Mouse (Mus musculus) right cerebral cortex, postnatal 14 days (tissue): ENCODE results near the gene Hist1h2bf.
A peak's percentile ranks its signal among the peaks of the same experiment; 100 is the strongest.
"Not testable (repeated sequence)": the region's sequence is repeated elsewhere in the genome, so short reads cannot be mapped to it uniquely, and the experiment has no call there.

Source experiments
- DNase-seq: peaks from one replicate; pipeline ENCODE4 v3.0.0; 2022

Gene Hist1h2bf

DNA sequence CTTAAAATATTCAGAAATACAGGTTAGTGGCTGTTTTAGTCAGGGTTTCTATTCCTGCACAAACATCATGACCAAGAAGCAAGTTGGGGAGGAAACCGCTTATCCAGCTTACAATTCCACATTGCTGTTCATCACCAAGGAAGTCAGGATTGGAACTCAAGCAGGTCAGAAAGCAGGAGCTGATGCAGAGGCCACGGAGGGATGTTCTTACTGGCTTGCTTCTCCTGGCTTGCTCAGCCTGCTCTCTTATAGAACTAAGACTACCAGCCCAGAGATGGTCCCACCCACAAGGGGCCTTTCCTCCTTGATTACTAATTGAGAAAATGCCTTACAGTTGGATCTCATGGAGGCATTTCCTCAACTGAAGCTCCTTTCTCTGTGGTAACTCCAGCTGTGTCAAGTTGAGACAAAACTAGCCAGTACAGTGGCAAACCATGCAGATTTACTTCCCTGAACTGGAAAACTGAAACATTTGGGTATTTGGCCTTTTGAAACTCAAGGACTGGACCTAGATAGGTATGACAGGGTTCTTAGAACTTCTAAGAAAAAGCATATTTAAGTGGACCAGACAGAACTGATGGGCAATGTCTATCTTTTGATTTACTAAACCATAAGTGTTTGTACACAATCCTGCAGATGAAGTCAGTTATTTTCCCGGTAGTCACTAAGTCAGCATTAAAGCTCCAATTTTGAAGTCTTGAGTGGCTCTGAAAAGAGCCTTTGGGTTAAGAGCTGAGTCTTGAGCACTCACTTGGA lies 31.6 kb downstream of the Hist1h2bf start:
- DNase-seq, result not testable (repeated sequence)

- no peak for DNase-seq
Observed at GRCm38 (mm10) chr13:23541497-23541896, 32.5 kb downstream of the Hist1h2bf start.

DNA sequence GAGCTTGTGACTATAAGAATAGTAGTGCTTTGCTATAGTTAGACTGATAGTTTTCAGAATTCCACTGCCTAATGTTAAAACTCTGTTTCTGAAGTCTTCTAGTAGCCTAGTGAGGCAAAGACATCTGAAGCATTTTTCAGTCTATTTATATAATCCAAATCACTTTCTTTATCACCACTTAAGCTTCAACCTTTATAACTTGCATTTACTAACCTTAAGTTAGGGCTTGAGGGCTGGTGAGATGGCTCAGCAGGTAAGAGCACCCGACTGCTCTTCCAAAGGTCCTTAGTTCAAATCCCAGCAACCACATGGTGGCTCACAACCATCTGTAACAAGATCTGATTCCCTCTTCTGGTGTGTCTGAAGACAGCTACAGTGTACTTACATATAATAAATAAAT lies 34.2 kb downstream of the Hist1h2bf start:
- not testable (repeated sequence) for DNase-seq

DNA sequence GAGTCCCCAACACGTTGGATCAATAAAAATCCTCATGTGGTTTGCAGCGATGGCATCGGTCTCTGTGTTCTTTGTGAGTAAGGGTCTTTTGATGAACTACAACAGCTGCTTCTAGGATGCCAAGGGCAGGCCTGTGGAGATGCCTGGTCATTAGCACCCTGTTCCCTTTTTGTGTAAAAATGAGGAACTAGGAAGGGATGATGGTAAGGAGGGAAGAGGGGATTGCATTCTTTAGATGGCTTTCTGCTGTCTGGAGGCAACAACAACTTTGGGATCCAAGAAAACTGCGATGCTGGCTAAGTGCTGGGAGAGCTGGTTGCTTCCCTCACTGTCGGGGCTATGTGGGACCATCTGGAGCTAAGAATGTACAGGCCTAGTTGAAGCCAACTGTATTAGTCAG lies 35.7 kb downstream of the Hist1h2bf start:
- DNase-seq, result no peak

DNA sequence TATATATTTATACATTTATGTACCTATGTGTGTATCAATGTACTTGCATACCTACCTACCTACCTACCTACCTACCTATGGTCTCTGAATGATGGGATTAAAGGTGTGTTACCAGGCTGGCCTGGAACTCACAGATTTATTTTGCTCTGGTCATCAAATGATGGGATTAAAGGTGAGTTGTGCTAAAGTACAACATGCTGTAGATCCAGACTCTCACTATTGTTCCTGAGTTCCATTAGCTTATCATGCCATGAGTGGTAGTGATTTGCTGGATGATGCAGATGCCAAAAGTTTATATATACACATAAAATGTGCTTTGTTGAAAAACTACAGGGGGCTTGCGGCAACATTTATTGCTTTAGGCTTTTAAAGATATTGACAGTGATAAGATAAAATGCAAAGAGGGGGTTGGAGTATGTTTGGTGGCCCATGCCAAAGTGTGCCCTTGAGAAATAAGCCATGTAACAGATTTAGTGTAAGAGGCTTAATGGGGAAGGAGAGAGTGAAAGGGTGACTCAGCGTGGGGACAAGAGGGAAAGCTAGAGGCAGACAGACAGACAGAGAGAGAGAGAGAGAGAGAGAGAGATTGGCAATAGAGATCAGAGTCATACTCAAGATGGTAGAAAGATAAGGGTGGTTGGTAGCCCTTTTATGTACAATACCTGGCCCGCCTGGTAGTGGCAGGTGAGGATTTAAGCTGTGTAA lies 36.8 kb downstream of the Hist1h2bf start:
- no peak for DNase-seq

GRCm38 (mm10) chr13:23536076-23536822 lies 37.7 kb downstream of the Hist1h2bf start:
- DNase-seq, result no peak

- peak; percentile 91 for DNase-seq
Observed at GRCm38 (mm10) chr13:23535137-23536075, 38.6 kb downstream of the Hist1h2bf start, which contains the start of gene Hist1h3g. TSS of gene Hist1h3g (plus strand) at chr13:23535422.

DNA sequence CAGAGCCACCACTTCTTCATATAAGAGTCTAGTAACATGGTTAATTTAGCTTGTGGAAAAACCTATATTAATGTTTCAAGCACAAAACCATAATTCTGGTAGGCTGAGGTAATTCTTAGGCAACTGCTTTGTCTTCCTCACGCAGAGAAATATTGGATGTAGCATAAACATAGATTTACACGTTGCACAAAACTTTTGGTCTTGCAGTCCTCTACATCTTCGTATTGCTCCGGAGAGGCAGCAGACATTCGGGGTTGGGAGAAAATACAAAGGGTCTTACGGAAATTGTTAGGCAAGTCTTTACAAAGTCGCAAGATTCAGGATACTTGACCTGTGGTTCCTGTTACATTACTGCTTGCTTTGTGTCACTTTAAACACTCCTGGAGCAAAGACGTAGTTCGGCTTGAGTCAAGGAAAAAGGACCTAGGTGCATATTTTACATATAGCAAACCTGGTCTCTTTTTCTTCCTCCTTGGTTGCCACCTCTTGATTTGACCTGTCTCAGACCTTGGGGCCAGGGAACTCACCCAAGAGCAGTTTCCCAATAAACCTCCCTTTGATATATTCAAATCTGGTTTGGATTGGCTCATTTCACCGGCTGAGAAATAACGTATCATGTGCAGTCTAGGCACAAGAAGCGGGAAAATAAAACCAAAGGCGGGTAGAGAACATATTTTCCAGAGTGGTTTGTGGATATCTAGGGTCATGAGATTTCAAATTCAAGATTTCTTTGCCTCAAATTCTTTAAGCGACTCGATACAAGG lies 39.4 kb downstream of the Hist1h2bf start:
- DNase-seq, result no peak

DNA sequence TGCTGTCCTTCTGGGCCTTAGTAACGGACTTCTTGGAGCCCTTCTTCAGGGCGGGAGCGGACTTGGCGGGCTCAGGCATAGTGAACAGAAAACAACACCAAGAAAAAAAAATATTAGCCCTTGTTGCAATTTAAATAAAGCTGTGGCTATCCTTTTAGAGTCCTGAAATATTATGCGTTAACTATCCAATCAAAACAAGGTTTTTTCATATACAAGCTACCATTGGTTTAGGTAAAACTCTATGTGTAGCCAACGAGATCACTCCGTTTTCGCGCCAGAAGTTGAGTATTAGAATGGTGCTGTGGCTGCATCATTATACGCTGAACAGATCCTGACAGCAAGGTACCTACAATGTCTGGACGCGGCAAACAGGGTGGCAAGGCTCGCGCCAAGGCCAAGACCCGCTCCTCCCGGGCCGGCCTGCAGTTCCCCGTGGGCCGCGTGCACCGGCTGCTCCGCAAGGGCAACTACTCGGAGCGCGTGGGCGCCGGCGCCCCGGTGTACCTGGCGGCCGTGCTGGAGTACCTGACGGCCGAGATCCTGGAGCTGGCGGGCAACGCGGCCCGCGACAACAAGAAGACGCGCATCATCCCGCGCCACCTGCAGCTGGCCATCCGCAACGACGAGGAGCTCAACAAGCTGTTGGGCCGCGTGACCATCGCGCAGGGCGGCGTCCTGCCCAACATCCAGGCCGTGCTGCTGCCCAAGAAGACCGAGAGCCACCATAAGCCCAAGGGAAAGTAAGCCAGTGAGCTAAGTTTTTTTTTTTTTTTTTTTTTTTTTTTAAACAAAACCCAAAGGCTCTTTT lies 40.2 kb downstream of the Hist1h2bf start, which contains the start of gene Hist1h2af:
Gene Hist1h2af (plus strand): TSS at position 347 of the 808 bp plus-strand sequence.
- peak; percentile 57 for DNase-seq

GRCm38 (mm10) chr13:23532262-23533075 lies 41.5 kb downstream of the Hist1h2bf start:
- DNase-seq, result no peak

GRCm38 (mm10) chr13:23530901-23531875 lies 42.8 kb downstream of the Hist1h2bf start, which contains the start of gene Hist1h4h:
TSS of gene Hist1h4h (plus strand) at chr13:23531050.
- DNase-seq, result peak; percentile 89

DNA sequence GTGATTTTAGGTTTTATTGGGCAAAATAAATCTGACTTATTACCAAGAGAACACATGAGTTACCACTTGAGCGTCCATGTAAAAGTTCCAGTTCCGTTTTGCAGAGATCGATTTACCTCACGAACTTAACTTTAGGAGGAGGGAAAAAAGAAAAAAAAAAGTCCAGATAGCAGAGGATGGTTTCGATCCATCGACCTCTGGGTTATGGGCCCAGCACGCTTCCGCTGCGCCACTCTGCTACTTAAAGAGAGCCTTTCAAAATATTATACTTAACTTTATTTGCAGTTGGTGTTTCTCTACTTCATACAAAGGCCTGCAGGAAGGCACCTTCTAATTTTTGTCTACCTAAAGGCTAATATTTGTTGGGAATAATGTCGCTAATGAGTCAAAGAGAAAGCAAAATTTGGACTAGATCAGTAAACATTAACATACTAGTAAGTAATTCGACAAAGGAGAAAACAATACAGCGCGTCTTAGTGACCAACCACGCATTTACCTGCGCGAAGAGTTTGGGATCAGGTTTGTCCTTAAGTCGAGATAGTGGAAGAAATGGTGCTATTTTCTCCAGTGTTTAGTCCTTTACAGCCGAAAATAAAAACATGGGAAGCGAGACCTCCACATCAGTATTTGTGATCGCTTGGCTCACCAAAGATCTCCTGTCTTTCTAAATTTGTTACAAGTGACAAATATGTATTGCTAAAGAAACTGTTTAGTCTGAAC lies 43.7 kb downstream of the Hist1h2bf start:
- DNase-seq, result peak; percentile 21

DNA sequence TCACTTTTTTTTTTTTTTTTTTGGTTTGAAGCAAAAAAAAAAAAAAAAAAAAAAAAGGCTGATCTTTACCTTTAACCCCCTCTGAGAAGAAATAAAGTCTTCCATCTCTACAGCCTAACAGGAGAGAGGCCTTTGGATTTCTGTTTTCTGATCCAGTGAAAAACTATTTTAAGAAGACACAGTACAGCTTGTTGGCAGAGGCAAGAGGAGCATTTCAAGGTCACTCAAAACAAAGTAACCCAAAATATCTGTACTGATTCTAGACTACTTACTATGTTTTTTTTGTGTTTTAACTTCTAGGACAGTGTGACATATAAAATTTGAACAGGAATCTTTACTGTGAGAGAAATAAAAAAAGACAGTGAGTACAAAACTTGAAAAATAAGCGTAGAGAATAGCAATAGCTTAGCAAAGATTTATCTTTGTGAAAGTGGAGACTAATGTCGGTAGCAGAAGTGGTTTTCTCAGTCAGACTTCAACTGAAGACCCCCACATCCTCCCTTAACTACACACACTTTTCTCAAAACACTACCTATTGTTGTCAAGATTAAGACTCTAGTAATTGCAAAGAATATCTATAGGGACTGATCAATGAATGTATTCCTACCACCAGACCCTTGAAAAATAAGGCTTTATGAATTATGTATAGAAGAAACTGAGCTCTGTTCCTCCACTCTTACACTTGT lies 44.4 kb downstream of the Hist1h2bf start:
- DNase-seq, result no peak

DNA sequence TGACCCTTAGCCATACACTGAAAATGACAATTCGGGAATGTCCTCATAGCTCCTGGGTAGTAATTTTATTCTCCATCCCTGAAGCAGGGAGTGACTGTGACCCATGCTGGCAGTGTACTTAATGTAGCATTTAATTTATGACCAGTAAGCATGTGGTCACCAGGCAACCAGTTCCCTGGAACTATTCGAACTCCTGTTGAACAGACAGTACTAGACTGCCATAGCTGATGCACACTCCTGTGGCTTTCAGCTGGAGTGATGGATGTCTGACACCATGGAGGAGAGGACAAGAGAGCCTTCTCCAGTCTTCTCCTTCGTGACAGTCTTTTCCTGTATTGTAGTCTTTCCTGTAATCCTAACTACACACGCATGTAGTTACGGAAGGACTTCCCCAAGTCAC lies 45.0 kb downstream of the Hist1h2bf start:
- no peak for DNase-seq

DNA sequence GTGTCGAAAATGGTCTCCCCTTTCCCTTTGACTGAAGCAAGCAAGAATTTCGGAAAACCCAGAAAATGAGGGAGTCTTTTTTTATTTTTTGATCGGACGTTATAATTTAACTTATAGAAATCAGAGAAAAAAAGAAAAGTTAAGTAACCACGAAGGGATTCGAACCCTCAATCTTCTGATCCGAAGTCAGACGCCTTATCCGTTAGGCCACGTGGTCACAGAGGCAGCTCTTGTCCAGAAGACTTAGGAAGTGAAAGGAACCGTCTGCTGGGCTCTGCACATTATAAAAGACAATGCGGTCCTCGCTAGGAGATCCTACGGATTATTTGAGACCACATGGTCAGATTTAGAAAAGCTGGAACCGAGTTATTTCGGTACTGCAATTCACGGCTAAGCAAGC lies 47.7 kb downstream of the Hist1h2bf start:
- peak; percentile 85 for DNase-seq

DNA sequence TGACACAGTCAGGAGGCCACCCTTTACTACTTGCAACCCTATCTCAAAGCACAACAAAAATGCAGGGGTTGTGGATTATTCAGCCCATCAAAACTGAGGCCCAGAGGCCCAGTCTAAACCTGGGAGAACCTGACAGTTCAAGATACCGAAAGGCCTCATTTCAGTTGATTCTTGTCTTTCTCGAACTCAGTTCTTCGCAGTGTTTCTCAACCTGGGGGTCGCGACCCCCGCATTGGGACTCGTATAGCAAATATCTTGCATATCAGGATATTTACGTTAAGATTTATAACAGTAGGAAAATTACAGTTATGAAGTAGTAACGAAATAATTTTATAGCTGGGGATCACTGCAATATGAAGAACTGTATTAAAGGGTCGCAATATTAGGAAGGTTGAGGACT lies 48.1 kb downstream of the Hist1h2bf start:
- no peak for DNase-seq

DNA sequence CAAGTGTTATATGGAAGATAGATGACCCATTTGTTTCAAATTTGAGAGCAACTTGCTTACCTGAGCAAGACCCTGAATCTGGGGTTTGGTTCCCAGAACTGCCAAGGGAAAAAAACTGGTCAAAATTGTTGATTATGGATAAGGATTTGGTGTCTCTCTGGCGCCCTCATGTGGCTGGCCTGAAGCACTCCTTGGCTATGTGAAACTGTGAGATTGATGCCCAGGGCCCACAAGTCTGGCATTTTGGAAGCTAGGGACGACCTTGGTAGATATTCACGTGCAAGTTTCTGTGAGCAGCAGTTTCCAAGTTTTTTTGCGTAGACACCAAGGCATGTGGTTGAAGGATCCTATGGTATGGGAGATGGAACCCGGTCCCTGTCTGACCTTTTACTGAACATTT lies 49.3 kb downstream of the Hist1h2bf start:
- peak; percentile 57 for DNase-seq
